Mouse (Mus musculus) erythroblast, embryonic 14.5 days (primary cell): Measurements from ENCODE around the gene Pde11a.

Experiments used
- GATA1 ChIP-seq: IDR thresholded peaks from 2 replicates; pipeline ENCODE4 v1.6.1; 2012; ENCODE audit warnings: low read length, inconsistent platforms, mixed read lengths
- TAL1 ChIP-seq: IDR thresholded peaks from 3 replicates; pipeline ENCODE4 v1.6.1; 2012; ENCODE audit warnings: low read length, inconsistent platforms, mixed read lengths

- TF ChIP-seq GATA1 (no peak), TAL1 (no peak)
These were observed 6.3 kb downstream of the Pde11a start for GRCm38 (mm10) chr2:76332161-76332805.
